Mouse (Mus musculus) testis, adult 2 months (tissue): Measurements from ENCODE around the gene Gm33543. TPM values are rescaled to one million over a fixed set of nuclear protein-coding genes. Genes with fewer than 3 reads are reported as not detected.

Source experiments
- H3K27ac ChIP-seq: fragments of 200-500 bp; 2 replicates; pipeline ENCODE4 v1.5.1; 2012; ENCODE audit warnings: low read depth, low read length; ENCODE audit not compliant: control insufficient read depth, insufficient read depth
- H3K27me3 ChIP-seq: fragments of 200-500 bp; 2 replicates; pipeline ENCODE4 v1.6.1; 2012; ENCODE audit warnings: mild to moderate bottlenecking, low read length, moderate library complexity; ENCODE audit not compliant: control insufficient read depth, insufficient read depth
- H3K36me3 ChIP-seq: fragments of 200-500 bp; 2 replicates; pipeline ENCODE4 v1.6.1; 2012; ENCODE audit warnings: mild to moderate bottlenecking, low read length; ENCODE audit not compliant: control insufficient read depth, insufficient read depth
- H3K4me1 ChIP-seq: fragments of 200-500 bp; 2 replicates; pipeline ENCODE4 v1.6.1; 2012; ENCODE audit warnings: low read length; ENCODE audit not compliant: control insufficient read depth, insufficient read depth
- H3K4me3 ChIP-seq: fragments of 200-500 bp; 2 replicates; pipeline ENCODE4 v1.5.1; 2012; ENCODE audit warnings: low read depth, mild to moderate bottlenecking, low read length, moderate library complexity, mixed read lengths; ENCODE audit not compliant: control insufficient read depth
- CTCF ChIP-seq: fragments of 200-500 bp; IDR thresholded peaks from 2 replicates; pipeline ENCODE4 v1.5.1; 2012; ENCODE audit warnings: low read depth, mild to moderate bottlenecking, inconsistent platforms, low read length, moderate library complexity; ENCODE audit not compliant: control insufficient read depth, insufficient read depth, insufficient replicate concordance
- POLR2A ChIP-seq: fragments of 200-500 bp; IDR thresholded peaks from 2 replicates; pipeline ENCODE4 v1.6.1; 2012; ENCODE audit warnings: low read depth, mild to moderate bottlenecking, inconsistent platforms, low read length, moderate library complexity; ENCODE audit not compliant: control insufficient read depth
- polyA plus RNA-seq: library from polyadenylated mRNA; depleted of rRNA; stranded (reverse); fragments of >200 nt; gene quantifications from 2 replicates; pipeline ENCODE4 v1.2.3, GENCODE M21; 2012; rRNA removed

The Gm33543 gene
- polyA plus RNA-seq = not detected in 2 replicates

DNA sequence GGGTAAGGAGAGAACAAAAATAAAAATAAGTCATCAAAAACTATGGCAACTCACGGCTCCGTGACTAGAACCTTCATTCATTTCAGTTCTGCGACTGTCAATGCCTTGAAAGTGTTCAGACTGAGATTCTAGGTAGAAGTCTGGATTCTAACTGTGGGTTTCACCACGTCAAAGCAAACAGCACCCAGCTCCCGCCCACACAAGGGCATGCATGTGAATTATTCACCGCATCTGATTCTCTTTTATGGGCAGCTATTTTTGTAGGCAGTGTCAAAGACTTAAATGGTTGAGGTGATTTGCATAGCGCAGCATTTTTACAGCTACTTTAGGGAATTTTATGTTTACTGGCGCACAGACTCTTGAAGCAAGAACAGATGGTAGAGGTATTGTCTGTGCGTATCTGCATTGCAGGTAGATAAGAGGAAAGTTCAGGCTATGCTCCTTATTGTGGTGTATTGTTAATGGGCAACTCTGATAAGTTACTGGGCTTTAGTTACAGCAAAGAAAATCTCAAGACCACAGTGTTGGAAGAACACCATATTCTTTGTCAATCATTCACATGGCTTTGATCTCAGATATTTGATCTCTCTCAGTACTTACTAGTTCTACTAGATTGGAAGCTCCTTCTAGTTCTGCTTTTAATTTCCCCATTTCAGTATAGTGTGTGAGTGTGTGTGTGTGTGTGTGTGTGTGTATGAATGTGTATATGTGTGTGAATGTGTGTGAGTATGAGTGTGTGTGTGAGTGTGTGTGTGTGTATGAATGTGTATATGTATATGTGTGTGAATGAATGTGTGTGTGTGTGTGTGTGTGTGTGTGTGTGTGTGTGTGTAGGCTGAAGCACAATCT lies at the start of gene Gm33543:
Gm33543 (minus strand) TSS at position 142 of the 849 bp plus-strand sequence.
- no peak within 1 kb of the TSS for H3K27ac ChIP-seq
- no peaks in the 10 kb centered on the region for H3K27me3 ChIP-seq
- no peaks in the 10 kb centered on the region for H3K4me1 ChIP-seq
- no peak for TF ChIP-seq POLR2A
- TF ChIP-seq CTCF = no peak
- no peaks in the 10 kb centered on the region for H3K36me3 ChIP-seq
- no peak within 1 kb of the TSS for H3K4me3 ChIP-seq

DNA sequence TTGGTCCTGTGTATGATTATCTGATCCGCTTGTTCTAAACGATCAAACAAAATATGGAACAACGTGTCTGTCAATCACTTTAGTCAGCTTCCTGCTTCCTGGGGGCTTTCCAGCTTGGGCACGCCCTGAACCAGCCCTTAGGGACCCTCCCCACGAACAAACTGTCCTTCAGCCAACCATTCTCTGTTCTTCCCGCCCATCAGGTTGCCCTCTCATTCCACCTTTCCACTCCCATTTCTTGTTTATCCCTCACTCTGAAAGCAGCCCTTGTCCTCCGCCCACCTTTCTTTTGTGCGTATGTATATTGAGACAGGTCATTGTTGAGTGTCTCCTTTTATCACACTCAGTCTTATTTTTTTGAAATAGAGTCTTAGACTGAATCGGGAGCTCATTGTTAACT lies 49.4 kb upstream of the Gm33543 start:
- no peak overlapping the region for H3K27ac ChIP-seq
- H3K36me3 ChIP-seq = no peaks in the 10 kb centered on the region
- TF ChIP-seq CTCF (no peak), POLR2A (no peak)
- H3K4me1 ChIP-seq = peaks cover 9% of the 10 kb centered on the region
- H3K4me3 ChIP-seq = no peak overlapping the region
- no peaks in the 10 kb centered on the region for H3K27me3 ChIP-seq

DNA sequence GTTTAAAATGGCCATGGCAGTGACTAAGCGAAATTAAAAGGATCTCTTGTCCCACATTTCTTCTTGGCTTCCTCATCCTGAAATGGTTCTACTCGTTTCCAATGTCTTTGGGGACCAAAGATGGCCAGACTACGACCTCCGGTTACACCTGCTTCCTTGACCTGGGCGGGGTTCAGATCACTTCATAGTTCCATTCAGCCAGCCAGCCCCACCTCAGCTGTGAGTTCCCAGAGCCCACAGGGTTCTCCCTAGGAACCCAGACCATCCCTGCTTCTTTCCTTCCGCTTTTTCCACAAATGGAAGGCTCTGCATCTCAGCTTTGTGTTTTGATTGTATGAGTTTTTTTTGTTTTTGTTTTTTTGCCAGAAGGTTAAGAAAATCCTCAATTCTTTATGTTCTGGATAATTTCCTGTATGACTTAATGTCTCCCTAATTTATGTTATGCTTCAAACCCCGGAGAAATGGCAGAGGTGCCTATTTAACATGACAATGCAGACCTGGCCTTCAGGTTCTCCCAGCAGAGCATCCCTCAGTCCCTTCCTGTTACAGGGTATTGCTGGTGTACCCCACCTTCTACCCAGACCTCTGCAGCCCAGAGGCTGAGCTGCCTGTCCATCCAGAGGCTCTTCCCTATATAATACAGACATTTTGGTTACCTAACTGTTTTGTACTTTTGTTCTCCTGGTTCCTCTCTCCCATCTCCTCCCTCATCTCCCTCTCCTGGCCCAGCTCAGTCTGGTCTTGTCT lies 48.7 kb upstream of the Gm33543 start:
- Histone ChIP-seq H3K4me3 (no peak overlapping the region), H3K4me1 (peaks cover 9% of the 10 kb centered on the region), H3K27ac (no peak overlapping the region)

DNA sequence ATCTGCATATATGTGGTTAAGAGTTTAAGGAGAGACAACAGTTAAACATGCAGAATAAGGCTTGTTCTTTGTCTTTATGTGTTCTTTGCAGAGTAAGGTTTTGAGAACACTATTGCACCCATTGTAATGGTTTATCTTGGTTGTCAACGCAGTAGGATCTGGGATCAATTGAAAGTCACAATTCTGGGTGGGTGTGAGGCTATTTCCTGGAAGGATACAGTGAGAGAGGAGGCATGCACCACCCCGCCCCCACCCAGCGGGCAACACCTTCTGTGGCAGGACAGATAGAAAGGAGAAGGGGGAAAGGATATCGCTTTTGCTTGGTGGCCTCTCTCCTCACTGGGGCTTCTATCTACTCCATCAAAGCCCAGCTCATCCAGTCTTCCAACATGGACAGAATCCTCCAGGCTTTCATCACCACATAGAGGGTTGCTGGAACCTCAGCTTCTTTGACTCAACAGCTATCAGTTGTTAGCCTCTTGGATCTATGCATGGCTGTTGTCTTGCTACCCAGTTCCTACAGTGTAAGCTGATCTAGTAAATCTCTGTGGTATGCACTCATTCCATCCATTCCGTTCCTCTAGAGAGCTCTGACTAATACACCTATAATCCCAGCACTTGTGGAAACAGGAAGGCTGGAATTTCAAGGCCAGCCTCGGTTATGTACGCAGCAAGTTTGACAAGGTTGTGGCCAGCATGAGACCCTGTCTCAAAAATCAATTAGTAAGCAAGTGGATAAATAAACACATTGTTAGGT lies 41.2 kb upstream of the Gm33543 start:
- TF ChIP-seq CTCF (no peak), POLR2A (no peak)
- Histone ChIP-seq H3K27me3 (no peaks in the 10 kb centered on the region), H3K27ac (no peak overlapping the region), H3K36me3 (no peaks in the 10 kb centered on the region), H3K4me1 (peaks cover 4% of the 10 kb centered on the region; the same call in 1 of the 2 replicates), H3K4me3 (no peak overlapping the region)

More for the DNA sequence above, 48.7 kb upstream of the Gm33543 start:
- TF ChIP-seq POLR2A = no peak
- no peak for TF ChIP-seq CTCF
- Histone ChIP-seq H3K36me3 (no peaks in the 10 kb centered on the region), H3K27me3 (no peaks in the 10 kb centered on the region)

DNA sequence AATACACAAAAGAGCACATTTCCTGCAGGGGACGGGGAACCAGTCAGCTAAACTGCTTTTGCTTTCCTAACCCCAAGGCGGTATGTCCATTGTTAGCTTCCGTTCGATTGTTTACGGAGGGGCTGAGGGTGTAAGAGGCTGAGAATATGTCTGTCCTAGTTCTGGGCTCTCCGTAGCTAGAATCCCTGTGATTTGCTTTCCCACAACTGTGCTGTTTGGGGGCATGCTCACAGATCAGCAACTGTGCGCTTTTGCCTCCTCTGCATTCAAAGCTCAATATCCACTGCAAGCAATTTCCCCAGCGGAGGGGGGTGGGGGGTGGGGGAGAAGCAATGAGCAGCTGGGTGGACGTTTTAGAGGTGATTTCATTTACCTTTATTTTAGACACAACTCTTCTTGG lies 39.3 kb upstream of the Gm33543 start:
- H3K4me1 ChIP-seq = peaks cover 4% of the 10 kb centered on the region; the same call in 1 of the 2 replicates
- H3K4me3 ChIP-seq = no peak overlapping the region
- no peak for TF ChIP-seq POLR2A
- TF ChIP-seq CTCF = no peak
- H3K27ac ChIP-seq = no peak overlapping the region
- no peaks in the 10 kb centered on the region for H3K27me3 ChIP-seq
- no peaks in the 10 kb centered on the region for H3K36me3 ChIP-seq

DNA sequence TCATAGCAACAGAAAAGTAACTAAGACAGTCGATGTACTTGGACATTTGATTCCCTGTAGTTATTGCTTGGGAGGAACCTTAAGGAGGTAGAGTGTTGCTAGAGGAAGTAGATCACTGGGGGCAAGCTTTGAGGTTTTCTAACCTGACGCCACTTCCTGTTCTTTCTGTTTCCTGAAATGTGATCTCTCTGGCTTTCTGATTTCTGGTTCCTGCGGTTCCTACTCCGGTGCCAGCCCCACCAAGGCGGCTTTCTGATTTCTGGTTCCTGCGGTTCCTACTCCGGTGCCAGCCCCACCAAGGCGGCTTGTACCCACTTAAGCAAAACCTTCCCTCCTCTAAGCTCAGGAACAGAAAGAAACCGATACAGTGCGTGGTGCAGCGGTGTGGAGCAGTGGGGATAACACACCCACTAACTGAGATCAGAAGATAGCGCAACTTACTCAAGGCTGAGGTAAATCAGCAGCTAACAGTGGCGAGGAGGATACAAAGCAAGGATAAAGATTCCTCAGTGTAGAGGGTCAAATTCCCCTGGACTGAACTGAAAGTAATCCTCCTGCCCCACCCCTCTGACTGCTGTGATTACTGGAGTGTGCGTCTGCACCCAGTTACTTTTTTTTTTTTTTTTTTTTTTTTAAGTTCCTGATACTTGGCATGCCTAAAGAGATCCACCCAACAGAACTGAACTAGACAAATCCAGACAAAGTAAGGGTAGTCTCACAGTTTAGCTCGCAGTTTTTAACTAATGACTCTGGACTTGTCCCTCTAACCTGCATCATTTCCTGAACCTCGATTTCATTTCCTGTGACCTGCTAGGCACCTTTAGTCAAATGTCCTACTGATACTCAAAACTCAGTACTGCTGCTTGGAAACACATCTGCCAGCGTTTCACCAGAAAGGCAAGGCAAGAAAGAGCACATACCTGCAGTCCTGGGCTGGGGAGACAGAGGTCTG lies 37.5 kb upstream of the Gm33543 start:
- no peaks in the 10 kb centered on the region for H3K36me3 ChIP-seq
- H3K27me3 ChIP-seq = no peaks in the 10 kb centered on the region
- TF ChIP-seq POLR2A (no peak), CTCF (no peak)
- H3K4me3 ChIP-seq = peak overlapping the region; percentile 55
- no peak overlapping the region for H3K27ac ChIP-seq
- peaks cover 4% of the 10 kb centered on the region; the same call in 1 of the 2 replicates for H3K4me1 ChIP-seq
